Mouse (Mus musculus) embryo, embryonic 10.5 days (tissue): ENCODE measurements at regions not wholly inside any gene's neighbourhood (a gene's known extent, or its start where the extent isn't known, plus 50 kb on each side); places are given as distances from the start of the nearest gene placed in this dataset.
A peak's percentile ranks its signal among the peaks of the same experiment; 100 is the strongest.
"Not testable (repeated sequence)": the region's sequence is repeated elsewhere in the genome, so short reads cannot be mapped to it uniquely, and the experiment has no call there.

ENCODE experiments used
- DNase-seq: peaks from one replicate; pipeline ENCODE4 v3.0.0-alpha.2; 2015; ENCODE audit warnings: low spot score

DNA sequence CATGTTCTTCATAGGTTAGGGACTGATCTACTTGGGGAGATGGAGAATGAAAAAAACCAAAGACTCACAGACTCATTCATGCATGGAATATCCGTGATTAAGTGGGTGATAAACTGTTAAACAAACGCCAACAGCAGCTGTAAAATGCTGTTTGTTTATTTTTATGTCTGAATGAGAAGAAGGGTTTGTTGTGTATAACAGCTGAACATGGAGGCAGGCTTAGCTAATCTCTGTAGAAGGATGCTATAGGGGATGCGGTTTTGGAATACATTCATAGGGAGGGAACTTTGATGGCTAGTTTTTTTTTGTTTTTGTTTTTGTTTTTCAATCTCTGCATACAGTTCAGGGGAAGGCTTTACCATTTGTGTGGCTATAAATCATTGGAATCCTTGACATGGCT, 977.1 kb upstream of the Cdh8 start:
- DNase-seq: no peak

DNA sequence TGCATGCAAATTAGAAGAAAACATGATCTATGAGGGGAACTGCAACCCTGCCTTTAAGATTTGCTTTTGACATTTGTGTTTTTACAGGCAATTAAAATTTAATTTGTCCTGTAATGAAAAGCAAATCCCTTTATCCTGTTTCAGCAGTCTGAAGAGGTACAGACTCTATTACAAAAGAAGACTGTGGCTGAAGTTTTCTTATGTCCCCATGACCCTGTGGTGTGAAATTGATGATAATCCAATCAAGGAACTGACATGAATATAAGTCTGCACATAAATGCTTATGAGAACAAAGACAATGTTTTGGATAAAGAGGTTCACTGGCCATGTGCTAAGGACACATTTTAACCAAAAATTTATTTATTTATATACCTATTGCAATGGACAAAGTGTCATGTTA, 951.4 kb upstream of the Cdh8 start:
- no peak for DNase-seq

DNA sequence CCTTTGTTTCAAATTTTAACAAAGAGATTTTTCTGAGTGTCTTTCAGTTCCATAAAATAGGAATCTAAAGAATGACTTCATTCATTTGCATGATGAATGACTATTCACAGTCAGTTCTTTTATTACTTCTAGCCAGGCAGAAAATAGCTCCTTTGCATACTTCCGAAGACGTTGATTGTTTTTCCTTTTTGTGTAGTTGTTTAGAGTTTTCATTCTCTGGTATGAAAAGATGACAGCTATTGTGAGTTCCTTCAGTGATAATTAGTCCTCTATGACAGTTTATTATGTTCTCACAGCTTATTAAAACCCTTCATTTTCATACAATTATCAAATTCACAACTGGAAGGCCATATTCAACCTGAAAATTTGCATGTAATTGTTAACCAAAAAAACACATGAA, 946.5 kb upstream of the Cdh8 start:
- no peak for DNase-seq

DNA sequence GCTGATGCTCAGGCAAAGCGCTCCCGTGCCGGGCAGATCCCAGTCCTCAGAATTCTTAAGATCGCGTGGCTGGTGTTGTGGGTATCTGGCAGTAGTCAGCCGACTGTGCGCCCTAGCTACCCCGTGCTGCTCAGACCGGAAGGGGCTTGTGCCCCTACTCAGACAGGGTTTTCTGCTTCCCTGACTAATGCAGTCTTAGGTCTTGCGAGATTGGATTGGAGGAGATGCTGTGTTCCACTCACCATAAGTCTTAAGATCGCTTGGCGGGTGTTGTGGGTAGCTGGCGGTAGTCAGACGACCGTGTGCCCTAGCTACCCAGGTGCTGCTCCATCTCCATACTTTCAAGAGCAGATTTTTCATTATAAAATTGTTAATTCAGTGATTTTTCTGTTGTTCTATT, 944.3 kb upstream of the Cdh8 start:
- not testable (repeated sequence) for DNase-seq

DNA sequence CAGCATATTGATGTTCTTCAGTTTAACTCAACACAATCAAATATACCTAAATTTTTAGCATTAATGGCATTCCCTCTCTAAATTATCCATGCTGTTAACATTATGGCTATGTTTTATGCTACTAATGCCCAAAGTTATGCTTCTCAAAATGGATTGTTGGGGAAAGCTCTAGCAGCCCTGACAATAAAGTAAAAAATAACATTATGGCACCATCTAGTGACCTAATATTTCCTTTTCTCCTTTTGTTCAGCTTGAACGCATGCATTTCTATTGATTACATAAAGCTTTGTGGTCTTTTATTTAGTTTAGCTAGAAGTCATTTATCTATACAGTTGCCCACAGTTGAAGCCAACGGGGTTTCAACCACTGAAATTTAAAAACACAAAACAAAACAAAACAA, 918.3 kb upstream of the Cdh8 start:
- peak; percentile 5 for DNase-seq

DNA sequence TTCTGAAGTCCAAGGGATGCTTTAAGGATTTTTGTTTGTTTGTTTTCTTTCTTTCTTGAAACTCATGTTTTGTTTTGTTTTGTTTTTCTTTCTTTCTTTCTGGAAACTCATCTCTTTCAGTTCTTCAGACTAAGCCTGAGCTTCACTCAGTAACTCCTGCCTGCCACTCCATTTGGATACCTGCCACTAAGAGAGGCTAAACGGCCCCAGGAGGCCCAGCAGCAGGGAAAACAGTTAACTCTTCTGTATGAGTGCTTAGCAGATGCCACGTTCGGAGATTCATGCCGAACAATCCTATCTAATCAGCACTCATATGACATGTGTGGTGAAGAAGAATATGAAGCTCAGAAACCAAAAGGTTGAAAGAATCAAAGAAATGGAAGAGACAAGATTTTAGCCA, 909.3 kb upstream of the Cdh8 start:
- DNase-seq: no peak

DNA sequence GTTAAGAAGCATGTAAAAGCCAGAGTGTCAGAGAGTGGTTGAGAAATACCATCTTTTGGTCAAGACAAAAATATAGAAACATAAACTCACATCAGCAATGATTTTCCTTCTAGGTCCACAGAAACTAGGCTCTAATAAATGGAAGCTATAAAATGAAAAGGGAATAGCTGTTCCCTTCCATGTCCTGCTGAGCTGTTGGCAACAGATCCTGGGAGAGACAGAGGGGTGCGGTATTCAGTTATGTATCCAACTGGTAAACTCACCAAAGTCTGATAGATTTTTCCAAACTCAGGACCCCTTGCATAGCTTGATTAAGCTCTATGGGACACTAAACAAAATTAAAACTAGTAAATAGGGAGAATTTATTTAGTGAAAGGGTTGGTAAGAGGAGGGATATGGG, 907.2 kb upstream of the Cdh8 start:
- no peak for DNase-seq

DNA sequence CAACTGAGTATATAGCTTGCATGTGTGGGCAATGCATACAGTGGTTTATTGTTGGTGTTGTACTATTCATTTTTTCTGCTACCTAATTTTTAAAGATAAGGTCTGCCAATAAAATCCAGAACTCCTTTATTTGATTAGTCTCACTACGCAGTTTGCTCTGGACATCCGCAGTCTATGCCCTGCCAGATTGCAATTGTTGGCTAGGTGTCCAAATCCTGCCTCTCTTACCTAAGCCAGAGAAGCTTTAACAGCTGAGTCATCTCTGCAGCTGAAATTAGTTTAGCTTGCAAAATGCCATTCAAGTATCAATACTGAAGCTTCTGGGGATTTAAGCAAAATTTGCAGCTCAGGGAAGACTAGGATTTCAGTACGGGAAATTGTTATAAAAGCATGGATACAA, 881.9 kb upstream of the Cdh8 start:
- DNase-seq: no peak

DNA sequence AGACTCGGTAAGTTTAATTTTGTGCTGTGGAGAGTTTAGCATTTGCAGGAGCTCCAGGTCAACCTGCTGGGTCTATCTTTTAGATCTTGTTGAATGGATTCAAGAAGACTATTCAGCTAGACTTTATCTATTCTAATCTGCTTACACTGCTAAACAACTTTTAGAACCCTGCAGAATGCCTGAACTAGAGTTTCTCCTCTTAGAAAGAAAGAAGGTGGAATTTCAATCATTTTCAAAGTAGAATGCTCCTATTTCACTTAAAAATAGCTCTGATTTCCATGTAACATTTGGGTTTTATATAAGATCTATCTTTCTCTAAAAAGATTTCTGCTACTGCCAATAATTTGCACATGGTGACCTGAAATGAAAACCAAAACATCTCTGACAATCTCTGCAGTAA, 876.3 kb upstream of the Cdh8 start:
- DNase-seq: no peak

DNA sequence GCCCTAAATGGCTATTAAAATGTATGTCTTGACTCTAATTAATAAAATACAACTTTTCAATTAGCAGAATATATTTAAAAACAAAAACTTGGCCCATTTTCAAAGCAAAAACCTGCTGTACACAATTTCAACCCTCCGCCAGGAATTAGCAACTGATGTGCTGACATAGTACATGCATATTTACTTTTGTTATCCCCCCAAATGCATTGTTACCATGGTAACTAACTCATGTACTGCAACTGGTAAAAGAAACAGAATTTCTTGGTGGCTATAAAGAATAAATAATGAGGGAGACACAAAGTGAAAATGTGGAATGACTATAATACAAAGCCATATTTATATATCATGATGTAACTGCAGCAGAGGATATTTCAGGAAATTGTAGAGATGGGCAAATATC, 875.7 kb upstream of the Cdh8 start:
- DNase-seq: no peak
